Mouse (Mus musculus): ENCODE measurements around the gene Akt2.

DNA sequence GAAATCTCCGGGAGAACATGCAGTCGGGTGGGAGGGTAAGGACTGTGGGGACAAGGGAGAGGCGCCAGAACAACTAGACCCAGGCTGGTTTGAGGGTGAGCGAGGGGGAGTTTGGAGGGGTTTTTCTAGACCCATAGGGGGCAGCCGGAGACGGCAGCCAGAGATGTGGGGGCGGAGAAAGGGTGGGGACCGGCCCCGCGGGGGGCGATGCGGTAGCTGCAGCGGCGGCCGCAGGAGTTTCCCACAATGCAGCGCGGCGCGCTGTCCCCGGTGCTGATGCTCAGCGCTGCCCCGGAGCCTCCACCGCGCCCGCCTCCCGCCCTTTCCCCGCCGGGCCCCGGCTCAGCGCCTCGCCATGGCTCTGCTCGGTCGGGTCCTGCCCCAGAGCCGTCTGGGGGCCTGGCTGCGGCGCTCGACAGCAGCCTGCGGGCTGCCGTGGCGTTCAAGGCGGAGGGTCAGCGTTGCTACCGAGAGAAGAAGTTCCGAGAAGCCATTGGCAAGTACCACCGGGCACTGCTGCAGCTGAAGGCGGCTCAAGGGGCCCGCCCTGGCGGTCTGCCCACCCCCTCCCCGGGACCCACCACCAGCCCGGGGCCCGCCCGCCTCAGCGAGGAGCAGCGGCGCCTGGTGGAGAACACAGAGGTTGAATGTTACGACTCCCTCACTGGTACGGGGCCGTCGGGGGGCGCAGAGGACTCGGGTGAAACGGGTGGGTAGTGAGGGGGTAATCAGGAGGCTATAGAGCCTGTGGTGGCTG lies 62.5 kb downstream of the Akt2 start, which contains the start of gene Ttc9b:
- no peak for TF ChIP-seq CTCF (IDR thresholded peaks at IDR 0.05; ENCODE audit: insufficient read depth, low read length)
- TF ChIP-seq POLR2A (IDR thresholded peaks at IDR 0.05; ENCODE audit: borderline replicate concordance, extremely low read depth, low read depth, low read length): no peak

Data from lung, adult 2 months (tissue).